Mouse (Mus musculus) limb, embryonic 13.5 days (tissue): ENCODE data around the gene Hes2. TPM values are rescaled to one million over a fixed set of nuclear protein-coding genes. Genes with fewer than 3 reads are reported as not detected.
A peak's percentile ranks its signal among the peaks of the same experiment; 100 is the strongest.

Experiments used
- ATAC-seq: fragments of 200-750 bp; cut with Nextera tagmentation; 2 replicates; pipeline ENCODE4 v1.8.0; 2017; ENCODE audit warnings: low read depth, moderate number of reproducible peaks, moderate TSS enrichment; ENCODE audit not compliant: low FRiP score
- H3K27ac ChIP-seq: fragments of 300-500 bp; sonication (generic); 2 replicates; pipeline ENCODE4 v1.5.1; 2015; ENCODE audit warnings: inconsistent platforms, mild to moderate bottlenecking, moderate library complexity
- H3K27me3 ChIP-seq: fragments of 300-500 bp; sonication (generic); 2 replicates; pipeline ENCODE4 v1.6.1; 2015; ENCODE audit warnings: mild to moderate bottlenecking, inconsistent platforms
- H3K36me3 ChIP-seq: fragments of 300-500 bp; sonication (generic); 2 replicates; pipeline ENCODE4 v1.6.1; 2015; ENCODE audit warnings: inconsistent platforms, mild to moderate bottlenecking, moderate library complexity
- H3K4me1 ChIP-seq: fragments of 300-500 bp; sonication (generic); 2 replicates; pipeline ENCODE4 v1.6.1; 2015; ENCODE audit warnings: inconsistent platforms
- H3K4me2 ChIP-seq: fragments of 300-500 bp; sonication (generic); replicated peaks from 2 replicates; pipeline ENCODE4 v1.6.1; 2015; ENCODE audit warnings: inconsistent platforms, mild to moderate bottlenecking, moderate library complexity
- H3K4me3 ChIP-seq: fragments of 300-500 bp; sonication (generic); 2 replicates; pipeline ENCODE4 v1.5.1; 2015; ENCODE audit warnings: moderate library complexity, mild to moderate bottlenecking, inconsistent platforms
- H3K9ac ChIP-seq: fragments of 300-500 bp; sonication (generic); 2 replicates; pipeline ENCODE4 v1.6.1; 2015; ENCODE audit warnings: mild to moderate bottlenecking, inconsistent platforms
- H3K9me3 ChIP-seq: fragments of 300-500 bp; sonication (generic); 2 replicates; pipeline ENCODE4 v1.6.1; 2016; ENCODE audit warnings: inconsistent platforms
- WGBS: fragments of 180-500 bp; shearing (Covaris S2); methylation state at CpG from one replicate; pipeline ENCODE4 v1.1.7; 2015; 5-methylcytosine and 5-hydroxymethylcytosine counted together
- polyA plus RNA-seq: library from polyadenylated mRNA; unstranded; fragments of >200 nt; fragmentation: Nextera tagmentation; extraction: Ambion mirVana; gene quantifications from 2 replicates; pipeline ENCODE4 v1.2.1, GENCODE M21; 2015

Gene Hes2
- polyA plus RNA-seq, 1 experiment from 2014 or later: not detected

DNA sequence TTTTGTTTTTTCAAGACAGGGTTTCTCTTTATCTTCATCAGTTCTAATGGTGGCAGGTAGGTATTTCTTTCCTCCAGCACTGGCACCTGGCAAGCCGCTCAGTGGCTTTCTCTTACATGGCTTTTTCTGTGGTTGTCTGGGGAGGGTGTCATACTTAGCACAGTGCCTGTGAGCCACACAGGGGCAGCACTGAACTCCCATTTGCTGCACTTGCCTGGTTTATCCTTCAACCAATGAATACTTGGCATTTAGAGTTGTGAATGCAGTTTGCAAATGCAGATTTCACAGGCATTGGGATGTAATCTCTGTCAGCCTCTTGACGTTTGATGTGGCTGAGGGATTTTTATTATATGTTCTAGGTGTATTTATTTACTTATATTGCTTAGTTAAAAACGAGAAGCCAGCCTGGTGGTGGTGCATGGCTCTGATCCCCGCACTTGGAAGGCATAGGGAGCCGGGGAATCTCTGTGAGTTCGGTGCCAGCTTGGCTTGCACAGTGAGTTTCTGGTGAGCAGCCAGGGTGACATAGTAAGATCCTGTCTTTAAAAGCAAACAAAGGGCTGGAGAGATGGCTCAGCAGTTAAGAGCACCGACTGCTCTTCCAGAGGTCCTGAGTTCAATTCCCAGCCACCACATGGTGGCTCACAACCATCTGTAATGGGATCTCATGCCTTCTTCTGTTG, 25.8 kb downstream of the Hes2 start:
- Histone ChIP-seq H3K4me3 (no peak overlapping the region), H3K4me1 (peaks cover 30% of the 10 kb centered on the region), H3K27me3 (peaks cover 9% of the 10 kb centered on the region), H3K36me3 (no peaks in the 10 kb centered on the region), H3K27ac (peak overlapping the region; percentile 93; the same call in 1 of the 2 replicates), H3K9ac (no peak overlapping the region), H3K4me2 (no peak overlapping the region), H3K9me3 (no peaks in the 10 kb centered on the region)
- no peak for ATAC-seq
- 65% methylated on average over 7 of the region's 7 CpGs for WGBS

DNA sequence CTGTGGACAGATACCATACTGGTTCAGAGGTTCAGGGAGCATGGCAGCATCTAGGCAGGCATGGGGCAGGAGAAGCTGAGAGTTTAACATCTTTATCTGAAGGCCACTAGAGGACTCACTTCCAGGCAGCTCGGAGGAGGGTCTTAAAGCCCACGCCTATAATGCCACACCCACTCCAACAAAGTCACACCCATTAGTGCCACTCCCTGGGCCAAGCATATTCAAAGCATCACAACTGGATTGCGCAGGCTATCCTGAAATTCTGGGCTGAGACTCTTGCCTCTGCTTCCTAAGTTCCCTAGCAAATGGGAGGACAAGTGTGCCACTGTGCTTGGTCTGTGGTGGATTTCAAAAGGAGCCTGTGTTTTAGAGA, 26.5 kb downstream of the Hes2 start:
- H3K4me1 ChIP-seq: peaks cover 34% of the 10 kb centered on the region
- H3K27me3 ChIP-seq: peaks cover 3% of the 10 kb centered on the region
- peak; percentile 77 for ATAC-seq
- H3K4me3 ChIP-seq: peak overlapping the region; percentile 37
- no peaks in the 10 kb centered on the region for H3K9me3 ChIP-seq
- H3K9ac ChIP-seq: no peak overlapping the region
- peak overlapping the region; percentile 68 for H3K4me2 ChIP-seq
- H3K36me3 ChIP-seq: no peaks in the 10 kb centered on the region
- 4% methylated on average over 3 of the region's 3 CpGs for WGBS
- H3K27ac ChIP-seq: peak overlapping the region; percentile 93

DNA sequence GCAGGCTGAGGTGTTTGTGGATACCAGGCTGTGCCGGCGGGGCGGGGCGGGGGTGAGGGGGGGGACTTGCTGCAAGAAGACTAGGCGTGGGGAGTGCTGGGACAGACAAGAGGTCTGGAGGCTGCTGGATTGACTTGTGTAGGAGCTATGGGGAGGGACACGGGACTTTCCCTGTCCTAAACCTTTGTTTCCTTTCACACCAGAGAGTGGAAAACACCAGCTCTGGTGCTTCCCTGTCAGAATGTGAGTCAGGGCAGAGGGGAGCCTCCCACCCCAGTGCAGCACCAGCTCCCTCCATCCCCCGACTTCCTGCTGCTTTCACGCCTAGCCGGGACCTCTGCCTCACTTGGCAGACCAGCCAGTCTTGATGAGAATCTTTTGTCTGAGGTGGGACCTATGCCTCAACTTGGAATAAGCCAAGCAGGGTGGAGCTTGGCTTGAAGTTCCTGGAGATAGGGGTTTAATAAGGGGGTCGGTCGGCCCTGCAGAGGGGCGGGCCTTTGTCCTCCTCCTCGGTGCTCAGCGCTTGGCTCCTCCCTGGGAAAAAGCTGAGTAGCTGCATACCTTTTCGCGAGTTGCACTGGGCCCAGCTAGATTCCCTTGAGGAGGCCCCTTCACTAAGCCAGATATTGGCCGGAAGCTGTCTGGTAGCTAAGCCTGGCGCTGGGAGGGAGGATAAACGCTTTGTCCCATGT, 27.0 kb downstream of the Hes2 start:
- Histone ChIP-seq H3K4me2 (peak overlapping the region; percentile 68), H3K27ac (peak overlapping the region; percentile 93), H3K9ac (peak overlapping the region; percentile 57), H3K36me3 (no peaks in the 10 kb centered on the region), H3K4me3 (peak overlapping the region; percentile 37), H3K9me3 (no peaks in the 10 kb centered on the region), H3K27me3 (no peaks in the 10 kb centered on the region), H3K4me1 (peaks cover 36% of the 10 kb centered on the region)
- WGBS: 2% methylated on average over 19 of the region's 19 CpGs
- peak; percentile 86 for ATAC-seq

DNA sequence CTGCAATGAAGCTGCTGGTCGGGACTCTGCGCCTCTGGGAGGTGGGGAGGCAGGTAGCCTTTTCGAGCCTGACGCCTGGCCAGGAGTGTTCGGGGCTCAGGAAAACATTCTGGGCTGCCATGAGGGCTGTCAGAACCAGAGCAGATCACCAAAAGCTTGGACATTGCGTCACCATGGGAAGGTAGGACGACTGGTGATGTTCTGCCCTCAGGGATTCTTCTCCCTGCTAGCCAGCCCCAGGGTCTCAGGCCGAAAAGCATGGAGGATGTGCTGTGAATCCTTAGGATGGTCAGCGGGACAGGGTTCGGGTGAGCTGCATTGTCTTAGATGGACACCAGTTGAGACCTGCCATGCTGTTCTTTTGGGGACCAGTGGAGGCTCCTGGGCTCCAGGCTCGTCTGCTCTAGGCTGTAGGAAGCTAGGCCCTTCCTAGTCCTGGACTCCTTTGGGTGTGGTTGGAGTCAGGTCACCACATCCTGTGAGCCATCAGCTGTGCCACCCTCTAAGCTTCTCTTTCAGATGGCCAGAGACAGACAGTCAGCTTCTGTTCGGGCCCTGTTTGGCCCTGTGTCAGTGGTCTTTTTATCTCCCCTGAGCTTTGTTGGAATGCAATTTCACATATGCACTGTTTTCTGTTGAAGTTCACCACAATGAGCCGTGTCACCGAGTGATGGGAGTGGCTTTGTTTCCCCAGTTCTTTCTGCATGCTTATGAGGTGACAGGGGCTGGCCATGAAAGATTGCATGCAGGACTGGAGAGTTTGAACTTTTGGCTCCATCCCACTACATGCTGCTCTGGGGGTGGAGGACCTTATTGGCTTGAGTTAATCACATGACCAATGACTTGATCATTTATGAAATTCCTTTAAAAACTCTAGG, 27.8 kb downstream of the Hes2 start:
- no peak for ATAC-seq
- H3K27ac ChIP-seq: peak overlapping the region; percentile 93
- WGBS: 33% methylated on average over 14 of the region's 14 CpGs
- peak overlapping the region; percentile 37 for H3K4me3 ChIP-seq
- H3K36me3 ChIP-seq: no peaks in the 10 kb centered on the region
- H3K9me3 ChIP-seq: no peaks in the 10 kb centered on the region
- H3K9ac ChIP-seq: peak overlapping the region; percentile 57
- peaks cover 44% of the 10 kb centered on the region for H3K4me1 ChIP-seq
- H3K27me3 ChIP-seq: no peaks in the 10 kb centered on the region
- H3K4me2 ChIP-seq: peak overlapping the region; percentile 68

DNA sequence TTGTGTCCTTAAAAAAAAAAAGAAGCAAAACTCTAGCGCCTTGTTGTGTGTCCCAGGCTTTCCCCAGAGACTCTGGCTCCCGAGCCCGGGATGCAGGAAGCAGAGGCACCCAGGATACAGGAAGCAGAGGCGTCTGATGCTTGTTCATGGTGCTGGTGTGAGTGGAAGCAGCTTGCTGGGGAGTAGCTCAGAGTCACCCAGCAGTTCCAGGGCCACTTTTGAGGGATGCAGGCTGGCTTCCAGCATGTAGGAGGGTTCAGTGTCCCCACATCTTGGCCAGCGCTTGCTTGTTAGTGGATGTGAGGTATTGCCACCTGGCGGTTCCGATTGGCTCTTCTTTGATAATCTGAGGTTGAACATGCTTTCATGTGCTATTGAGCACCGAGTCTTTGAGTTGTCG, 28.5 kb downstream of the Hes2 start:
- no peaks in the 10 kb centered on the region for H3K36me3 ChIP-seq
- no peaks in the 10 kb centered on the region for H3K27me3 ChIP-seq
- H3K9ac ChIP-seq: no peak overlapping the region
- H3K9me3 ChIP-seq: no peaks in the 10 kb centered on the region
- H3K27ac ChIP-seq: peak overlapping the region; percentile 28; the same call in 1 of the 2 replicates
- H3K4me3 ChIP-seq: no peak overlapping the region
- ATAC-seq: no peak
- H3K4me2 ChIP-seq: peak overlapping the region; percentile 68; the same call in 1 of the 2 replicates
- H3K4me1 ChIP-seq: peaks cover 44% of the 10 kb centered on the region
- WGBS: 84% methylated on average over 9 of the region's 9 CpGs

DNA sequence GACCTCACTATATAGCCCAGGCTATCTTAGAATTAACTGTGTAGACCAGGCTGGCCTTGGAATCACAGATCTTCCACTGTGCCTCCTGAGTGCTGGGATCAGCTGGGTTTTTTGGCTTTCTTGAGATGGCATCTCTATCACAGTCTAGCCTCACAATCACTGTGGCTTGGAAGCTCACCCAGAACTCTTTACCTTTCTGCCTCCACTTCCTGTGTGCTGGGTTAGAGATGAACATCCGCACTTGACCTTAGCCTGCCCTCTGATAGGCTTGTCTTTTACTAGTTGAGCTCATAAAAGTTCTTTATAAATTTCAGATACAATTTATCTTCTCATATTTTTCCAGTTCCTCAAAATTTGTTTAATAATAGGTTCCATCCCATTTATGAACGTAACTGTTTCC, 30.0 kb downstream of the Hes2 start:
- 90% methylated on average over 2 of the region's 2 CpGs for WGBS
- Histone ChIP-seq H3K36me3 (no peaks in the 10 kb centered on the region), H3K27me3 (no peaks in the 10 kb centered on the region), H3K4me2 (no peak overlapping the region), H3K4me3 (no peak overlapping the region), H3K9me3 (no peaks in the 10 kb centered on the region), H3K9ac (no peak overlapping the region), H3K4me1 (peaks cover 47% of the 10 kb centered on the region), H3K27ac (no peak overlapping the region)
- ATAC-seq: no peak

DNA sequence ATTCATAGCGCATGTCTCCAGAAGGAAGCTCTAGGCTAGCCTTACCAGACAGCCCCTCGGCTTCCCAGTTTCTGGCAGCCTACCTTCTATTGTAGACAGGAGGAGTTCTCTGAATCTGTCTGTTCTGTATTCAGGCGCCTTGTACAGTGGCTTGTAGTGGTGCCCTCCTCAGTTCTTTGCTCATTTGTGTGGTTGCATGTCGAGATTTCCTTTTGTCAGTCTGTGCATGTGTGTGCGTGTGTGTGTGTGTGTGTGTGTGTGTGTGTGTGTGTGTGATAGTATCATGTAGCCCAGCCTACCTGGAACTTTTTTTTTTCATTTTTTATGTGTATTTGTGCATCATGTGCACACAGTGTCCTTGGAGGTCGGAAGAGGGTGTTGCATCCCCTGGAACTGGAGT, 30.4 kb downstream of the Hes2 start:
- no peak overlapping the region for H3K9ac ChIP-seq
- no peak for ATAC-seq
- no peaks in the 10 kb centered on the region for H3K9me3 ChIP-seq
- H3K36me3 ChIP-seq: no peaks in the 10 kb centered on the region
- H3K4me3 ChIP-seq: no peak overlapping the region
- no peak overlapping the region for H3K4me2 ChIP-seq
- WGBS: 90% methylated on average over 6 of the region's 6 CpGs
- peaks cover 47% of the 10 kb centered on the region for H3K4me1 ChIP-seq
- H3K27ac ChIP-seq: no peak overlapping the region
- no peaks in the 10 kb centered on the region for H3K27me3 ChIP-seq

DNA sequence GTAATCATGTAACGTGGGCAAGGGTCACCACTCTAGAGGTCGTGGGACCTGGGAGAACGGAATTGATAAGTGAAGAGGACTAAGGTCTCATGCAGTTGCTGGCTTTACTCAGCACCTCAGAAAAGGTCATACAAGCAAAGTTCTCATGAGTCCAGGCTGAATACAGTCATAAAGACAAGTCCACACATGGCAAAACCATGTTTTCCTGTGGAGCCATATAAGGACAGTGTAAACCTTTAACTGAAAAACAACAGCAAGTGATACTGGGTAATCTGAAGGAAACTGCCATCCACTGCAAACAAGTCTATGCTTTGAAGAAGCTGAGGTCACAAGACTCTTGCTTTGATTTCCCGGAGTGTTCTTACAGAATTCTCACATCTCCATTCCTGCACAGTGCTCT, 31.0 kb downstream of the Hes2 start:
- 83% methylated on average over 4 of the region's 4 CpGs for WGBS
- no peak for ATAC-seq
- Histone ChIP-seq H3K9me3 (no peaks in the 10 kb centered on the region), H3K9ac (no peak overlapping the region), H3K4me2 (no peak overlapping the region), H3K36me3 (no peaks in the 10 kb centered on the region), H3K4me1 (peaks cover 44% of the 10 kb centered on the region), H3K27ac (no peak overlapping the region), H3K4me3 (no peak overlapping the region), H3K27me3 (no peaks in the 10 kb centered on the region)

DNA sequence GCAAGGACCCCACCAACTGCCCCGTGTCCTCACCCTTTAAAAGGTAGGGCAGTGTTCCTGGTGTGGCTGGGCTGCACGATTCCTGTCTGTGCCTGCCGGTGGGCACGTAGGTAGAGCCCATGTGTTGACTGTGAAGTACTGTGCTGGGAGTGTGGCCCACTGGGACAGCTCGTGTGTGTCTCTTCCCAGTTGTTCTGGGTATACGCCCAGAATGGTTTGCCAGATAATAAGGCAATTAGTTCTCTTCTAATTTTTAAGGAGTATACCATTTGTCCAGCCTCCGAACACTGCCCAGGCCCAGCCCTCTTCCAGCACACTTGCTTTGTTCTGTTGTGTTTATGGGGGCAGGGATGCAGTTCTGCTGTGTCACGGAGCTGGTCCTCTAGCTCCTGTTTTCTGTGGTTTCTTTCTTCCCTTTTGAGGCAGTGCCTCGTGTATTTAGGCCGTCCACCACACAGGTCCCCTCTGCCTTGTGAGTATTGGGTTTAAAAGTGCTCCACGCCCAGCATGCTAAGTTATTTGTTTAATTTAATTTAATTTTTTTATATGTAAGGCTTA, 31.5 kb downstream of the Hes2 start:
- no peak for ATAC-seq
- no peak overlapping the region for H3K27ac ChIP-seq
- no peaks in the 10 kb centered on the region for H3K27me3 ChIP-seq
- 65% methylated on average over 11 of the region's 11 CpGs for WGBS
- no peak overlapping the region for H3K4me2 ChIP-seq
- H3K9me3 ChIP-seq: no peaks in the 10 kb centered on the region
- H3K4me1 ChIP-seq: peaks cover 39% of the 10 kb centered on the region
- H3K9ac ChIP-seq: no peak overlapping the region
- no peaks in the 10 kb centered on the region for H3K36me3 ChIP-seq
- no peak overlapping the region for H3K4me3 ChIP-seq

DNA sequence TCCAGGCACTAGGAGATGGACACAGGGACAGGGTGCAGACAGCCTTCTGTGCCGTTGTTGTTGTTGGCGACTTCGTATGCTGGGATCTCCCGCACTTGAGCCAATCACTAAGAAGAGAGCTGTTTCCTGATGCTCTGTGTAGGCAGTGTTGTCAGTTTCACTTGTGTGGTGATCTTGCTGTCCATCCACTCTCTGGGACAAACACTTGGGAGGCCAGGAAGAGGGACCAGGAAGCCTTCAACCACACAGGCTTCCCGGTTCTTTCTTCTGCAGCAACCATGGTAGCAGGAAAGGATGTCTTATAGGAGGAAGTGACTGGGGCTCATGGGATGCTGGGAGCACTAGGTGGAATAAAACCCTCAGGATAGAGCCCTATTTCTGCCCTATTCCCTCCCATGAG, 32.0 kb downstream of the Hes2 start:
- H3K9me3 ChIP-seq: no peaks in the 10 kb centered on the region
- H3K4me3 ChIP-seq: no peak overlapping the region
- H3K27me3 ChIP-seq: no peaks in the 10 kb centered on the region
- H3K36me3 ChIP-seq: no peaks in the 10 kb centered on the region
- H3K4me2 ChIP-seq: no peak overlapping the region
- H3K9ac ChIP-seq: no peak overlapping the region
- no peak for ATAC-seq
- peaks cover 34% of the 10 kb centered on the region for H3K4me1 ChIP-seq
- H3K27ac ChIP-seq: no peak overlapping the region
- 74% methylated on average over 5 of the region's 5 CpGs for WGBS

DNA sequence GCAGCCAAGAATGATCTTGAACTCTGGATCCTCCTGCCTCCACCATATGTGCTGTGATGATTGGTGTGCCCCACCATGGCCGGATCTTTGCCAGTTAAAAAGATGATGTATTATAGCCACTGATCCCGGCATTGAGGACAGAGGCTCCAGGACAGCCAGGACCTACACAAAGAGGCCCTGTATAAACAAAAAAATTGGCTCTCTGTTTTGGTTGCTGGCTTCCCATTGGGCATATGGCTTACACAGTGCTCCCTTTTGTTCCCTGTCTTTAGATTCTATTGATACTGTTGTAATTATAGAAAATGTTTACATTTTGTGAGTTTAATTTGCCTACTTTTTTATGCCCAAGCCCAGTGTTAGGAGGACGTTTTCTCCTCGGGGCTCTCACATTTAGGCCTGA, 33.9 kb downstream of the Hes2 start:
- ATAC-seq: no peak
- Histone ChIP-seq H3K4me3 (no peak overlapping the region), H3K36me3 (no peaks in the 10 kb centered on the region), H3K27me3 (no peaks in the 10 kb centered on the region), H3K27ac (no peak overlapping the region; the same call in 1 of the 2 replicates), H3K4me1 (peaks cover 18% of the 10 kb centered on the region; the same call in 1 of the 2 replicates), H3K4me2 (no peak overlapping the region), H3K9ac (no peak overlapping the region), H3K9me3 (no peaks in the 10 kb centered on the region)
- WGBS: 52% methylated on average over 4 of the region's 4 CpGs
